Mouse (Mus musculus): Measurements from ENCODE around the gene Sh2b1.

GRCm38 (mm10) chr7:126504913-126505312 is 29.7 kb upstream of the Sh2b1 start:
- TF ChIP-seq POLR2A (IDR thresholded peaks at IDR 0.05; ENCODE audit: insufficient read length, low read depth) (no peak), MYOG (IDR thresholded peaks at IDR 0.05; ENCODE audit: control insufficient read depth in 1 of 3, insufficient read depth in 1 of 3, insufficient read length in 2 of 3, low read depth in 2 of 3) (no peak), REST (IDR thresholded peaks at IDR 0.05; ENCODE audit: insufficient read depth, insufficient read length) (no peak), CEBPB (IDR thresholded peaks at IDR 0.05; ENCODE audit: insufficient read depth, poor library complexity, severe bottlenecking) (no peak), MYOD1 (IDR thresholded peaks at IDR 0.05; ENCODE audit: control insufficient read depth in 1 of 3, insufficient read length in 2 of 3, low read depth in 2 of 3) (no peak), TCF12 (IDR thresholded peaks at IDR 0.05; ENCODE audit: insufficient read depth, poor library complexity, severe bottlenecking) (no peak), E2F4 (IDR thresholded peaks at IDR 0.05; ENCODE audit: insufficient read depth) (no peak)
